Mouse (Mus musculus) midbrain, embryonic 11.5 days (tissue): ENCODE measurements at regions not wholly inside any gene's neighbourhood (a gene's known extent, or its start where the extent isn't known, plus 50 kb on each side); places are given as distances from the start of the nearest gene placed in this dataset.

Source experiments
- ATAC-seq: fragments of 200-750 bp; cut with Nextera tagmentation; 2 replicates; pipeline ENCODE4 v1.8.0; 2017; ENCODE audit warnings: moderate TSS enrichment, moderate library complexity; ENCODE audit not compliant: low FRiP score
- DNase-seq: peaks from one replicate; pipeline ENCODE4 v3.0.0; 2015; ENCODE audit warnings: low spot score; ENCODE audit errors: missing footprints
- H3K27ac ChIP-seq: fragments of 300-500 bp; sonication (generic); 2 replicates; pipeline ENCODE4 v1.5.1; 2014; ENCODE audit warnings: low read depth, low read length
- H3K27me3 ChIP-seq: fragments of 300-500 bp; sonication (generic); 2 replicates; pipeline ENCODE4 v1.6.1; 2014; ENCODE audit warnings: mild to moderate bottlenecking, low read length, moderate library complexity, mixed read lengths; ENCODE audit not compliant: control insufficient read depth, insufficient read depth
- H3K36me3 ChIP-seq: fragments of 300-500 bp; sonication (generic); 2 replicates; pipeline ENCODE4 v1.6.1; 2014; ENCODE audit warnings: mild to moderate bottlenecking, low read length, moderate library complexity, mixed read lengths; ENCODE audit not compliant: control insufficient read depth, insufficient read depth
- H3K4me1 ChIP-seq: fragments of 300-500 bp; sonication (generic); 2 replicates; pipeline ENCODE4 v1.6.1; 2014; ENCODE audit warnings: low read length; ENCODE audit not compliant: control insufficient read depth, insufficient read depth
- H3K4me2 ChIP-seq: fragments of 300-500 bp; sonication (generic); 2 replicates; pipeline ENCODE4 v1.6.1; 2014; ENCODE audit warnings: mild to moderate bottlenecking, moderate library complexity
- H3K4me3 ChIP-seq: fragments of 300-500 bp; sonication (generic); 2 replicates; pipeline ENCODE4 v1.5.1; 2014; ENCODE audit warnings: low read depth, low read length
- H3K9ac ChIP-seq: fragments of 300-500 bp; sonication (generic); 2 replicates; pipeline ENCODE4 v1.6.1; 2014; ENCODE audit warnings: low read length
- H3K9me3 ChIP-seq: fragments of 300-500 bp; sonication (generic); 2 replicates; pipeline ENCODE4 v1.6.1; 2016; ENCODE audit warnings: low read length; ENCODE audit not compliant: control insufficient read depth
- WGBS: fragments of 180-500 bp; shearing (Covaris S2); extraction: QIAGEN DNeasy Blood & Tissue Kit; methylation state at CpG from one replicate; pipeline ENCODE4 v1.1.7; 2014; 5-methylcytosine and 5-hydroxymethylcytosine counted together

- no peak for DNase-seq
- no peaks in the 10 kb centered on the region for H3K9me3 ChIP-seq
- no peaks in the 10 kb centered on the region for H3K36me3 ChIP-seq
- H3K27ac ChIP-seq: no peak overlapping the region
- H3K9ac ChIP-seq: no peak overlapping the region
- no peak for ATAC-seq
- no peak overlapping the region for H3K4me2 ChIP-seq
- H3K4me3 ChIP-seq: no peak overlapping the region
- H3K4me1 ChIP-seq: no peaks in the 10 kb centered on the region
- no peaks in the 10 kb centered on the region for H3K27me3 ChIP-seq
Observed at GRCm38 (mm10) chr12:27194001-27194400, 148.4 kb downstream of the Sox11 start.

DNA sequence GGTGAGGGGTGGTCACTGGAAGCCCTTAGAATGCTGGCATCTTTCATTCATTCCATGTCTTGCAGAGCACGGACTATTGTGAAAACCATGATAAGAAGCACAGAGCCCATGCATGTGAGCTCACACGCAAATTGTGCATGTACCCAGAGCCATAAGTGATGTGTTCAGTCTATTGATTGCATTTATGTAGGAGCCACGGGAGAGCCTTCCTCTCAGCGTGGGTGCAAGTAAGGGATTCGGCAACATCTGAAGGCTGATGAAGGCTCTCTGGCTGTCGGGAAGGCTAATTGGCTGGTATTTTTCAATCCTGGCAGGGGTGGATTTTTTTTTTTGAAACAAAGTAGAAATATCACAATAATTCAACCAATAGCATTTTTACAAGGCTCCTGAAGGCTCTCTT is 150.5 kb downstream of the Sox11 start:
- DNase-seq: no peak
- Histone ChIP-seq H3K9ac (no peak overlapping the region), H3K4me1 (no peaks in the 10 kb centered on the region), H3K4me3 (no peak overlapping the region), H3K27me3 (no peaks in the 10 kb centered on the region), H3K4me2 (no peak overlapping the region), H3K27ac (no peak overlapping the region), H3K9me3 (no peaks in the 10 kb centered on the region), H3K36me3 (no peaks in the 10 kb centered on the region)
- 92% methylated on average over 6 of the region's 6 CpGs for WGBS
- no peak for ATAC-seq

DNA sequence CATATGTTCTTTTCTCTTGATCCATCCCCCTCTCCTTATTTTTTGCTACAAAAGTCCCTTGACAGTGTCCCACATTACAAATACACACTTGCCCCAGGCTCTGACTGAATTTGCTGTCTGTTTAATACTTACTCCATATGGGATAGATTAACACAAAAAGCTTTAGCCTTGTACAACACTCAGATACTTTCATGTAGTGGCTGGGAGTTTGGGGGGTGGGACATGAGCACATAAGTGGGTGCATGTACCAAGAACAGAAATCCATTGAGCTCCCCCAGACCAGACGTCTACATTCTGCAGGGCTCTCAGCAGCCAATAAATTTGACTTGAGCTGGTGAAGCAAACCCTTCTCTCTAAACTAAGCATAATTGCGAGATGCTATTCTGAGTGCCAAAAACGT is 154.9 kb downstream of the Sox11 start:
- H3K27me3 ChIP-seq: no peaks in the 10 kb centered on the region
- no peak overlapping the region for H3K4me3 ChIP-seq
- ATAC-seq: no peak
- peak; percentile 74 for DNase-seq
- 81% methylated on average over 3 of the region's 3 CpGs for WGBS
- H3K27ac ChIP-seq: no peak overlapping the region
- peaks cover 11% of the 10 kb centered on the region for H3K4me1 ChIP-seq
- H3K36me3 ChIP-seq: no peaks in the 10 kb centered on the region
- no peak overlapping the region for H3K9ac ChIP-seq
- no peak overlapping the region for H3K4me2 ChIP-seq
- H3K9me3 ChIP-seq: no peaks in the 10 kb centered on the region

DNA sequence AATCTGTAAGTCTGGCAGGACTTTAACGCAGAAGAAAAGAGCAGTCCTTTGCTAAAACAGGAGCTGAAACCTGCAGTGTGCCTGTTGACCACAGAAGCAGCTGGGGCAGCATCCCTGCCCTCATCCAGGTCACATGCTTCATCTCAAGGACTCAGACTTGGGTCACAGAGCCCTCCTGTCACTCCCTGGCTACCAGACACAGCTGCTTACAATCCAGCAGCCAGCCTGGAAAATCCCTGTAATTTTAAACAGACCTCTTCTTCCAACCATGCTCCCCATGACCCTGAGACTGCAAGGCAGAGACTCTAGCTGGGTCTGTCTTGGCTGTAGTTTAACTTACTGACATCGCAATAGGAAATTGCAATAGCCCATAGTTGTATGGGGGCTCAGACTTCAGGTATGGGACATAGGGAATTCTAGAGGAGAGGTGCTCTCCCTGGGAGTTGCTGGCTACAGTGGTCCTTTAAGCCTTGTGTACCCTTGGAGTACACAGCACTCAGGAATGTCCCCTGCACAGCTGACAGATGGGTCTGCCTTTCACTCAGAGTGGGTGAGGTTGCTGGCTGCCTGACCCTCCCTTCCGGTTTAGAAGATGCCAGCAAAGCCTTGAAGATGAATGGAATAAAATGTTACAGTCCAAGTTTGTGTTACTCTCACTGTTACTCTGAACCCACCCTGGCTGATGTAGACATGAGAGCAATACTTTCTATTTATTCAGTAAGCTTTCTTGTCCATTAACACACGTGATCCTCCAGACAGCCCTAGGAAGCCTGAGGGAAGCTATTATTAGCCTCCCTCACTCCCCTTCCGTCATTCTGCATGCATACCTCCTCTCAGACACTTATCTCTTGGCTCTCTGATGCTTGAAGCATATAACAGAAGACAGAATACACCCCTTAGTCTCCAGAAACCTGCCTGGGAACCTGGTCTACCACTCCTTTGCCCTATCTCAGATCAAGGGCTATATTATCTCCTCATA is 159.7 kb downstream of the Sox11 start:
- no peak overlapping the region for H3K4me3 ChIP-seq
- ATAC-seq (no peak), DNase-seq (peak; percentile 82)
- H3K27me3 ChIP-seq: no peaks in the 10 kb centered on the region
- no peaks in the 10 kb centered on the region for H3K36me3 ChIP-seq
- no peak overlapping the region for H3K27ac ChIP-seq
- H3K9me3 ChIP-seq: no peaks in the 10 kb centered on the region
- WGBS: 57% methylated on average over 5 of the region's 5 CpGs
- peaks cover 15% of the 10 kb centered on the region for H3K4me1 ChIP-seq
- no peak overlapping the region for H3K9ac ChIP-seq
- H3K4me2 ChIP-seq: no peak overlapping the region

- no peak overlapping the region for H3K9ac ChIP-seq
- no peak overlapping the region for H3K27ac ChIP-seq
- ATAC-seq (no peak), DNase-seq (no peak)
- H3K9me3 ChIP-seq: no peaks in the 10 kb centered on the region
- H3K4me2 ChIP-seq: no peak overlapping the region
- WGBS: 90% methylated on average over 4 of the region's 4 CpGs
- H3K27me3 ChIP-seq: no peaks in the 10 kb centered on the region
- H3K36me3 ChIP-seq: no peaks in the 10 kb centered on the region
- no peaks in the 10 kb centered on the region for H3K4me1 ChIP-seq
- no peak overlapping the region for H3K4me3 ChIP-seq
Observed at GRCm38 (mm10) chr12:27173561-27173960, 168.8 kb downstream of the Sox11 start.

GRCm38 (mm10) chr12:27173151-27173550 is 169.2 kb downstream of the Sox11 start:
- H3K36me3 ChIP-seq: no peaks in the 10 kb centered on the region
- 84% methylated on average over 4 of the region's 4 CpGs for WGBS
- no peak overlapping the region for H3K4me2 ChIP-seq
- no peaks in the 10 kb centered on the region for H3K9me3 ChIP-seq
- H3K27me3 ChIP-seq: no peaks in the 10 kb centered on the region
- no peak overlapping the region for H3K27ac ChIP-seq
- no peak overlapping the region for H3K4me3 ChIP-seq
- DNase-seq (no peak), ATAC-seq (no peak)
- no peaks in the 10 kb centered on the region for H3K4me1 ChIP-seq
- no peak overlapping the region for H3K9ac ChIP-seq

GRCm38 (mm10) chr12:27171595-27171994 is 170.8 kb downstream of the Sox11 start:
- Histone ChIP-seq H3K4me1 (no peaks in the 10 kb centered on the region), H3K36me3 (no peaks in the 10 kb centered on the region), H3K27ac (no peak overlapping the region), H3K9me3 (no peaks in the 10 kb centered on the region), H3K4me2 (no peak overlapping the region), H3K4me3 (no peak overlapping the region), H3K27me3 (no peaks in the 10 kb centered on the region), H3K9ac (no peak overlapping the region)
- no peak for DNase-seq
- no peak for ATAC-seq

GRCm38 (mm10) chr12:27164920-27165504 is 177.4 kb downstream of the Sox11 start:
- Histone ChIP-seq H3K9ac (no peak overlapping the region), H3K4me1 (peaks cover 3% of the 10 kb centered on the region; the same call in 1 of the 2 replicates), H3K27me3 (no peaks in the 10 kb centered on the region), H3K4me3 (no peak overlapping the region), H3K9me3 (no peaks in the 10 kb centered on the region), H3K36me3 (no peaks in the 10 kb centered on the region), H3K27ac (no peak overlapping the region), H3K4me2 (no peak overlapping the region)
- no peak for DNase-seq
- 89% methylated on average over 4 of the region's 4 CpGs for WGBS
- no peak for ATAC-seq

DNA sequence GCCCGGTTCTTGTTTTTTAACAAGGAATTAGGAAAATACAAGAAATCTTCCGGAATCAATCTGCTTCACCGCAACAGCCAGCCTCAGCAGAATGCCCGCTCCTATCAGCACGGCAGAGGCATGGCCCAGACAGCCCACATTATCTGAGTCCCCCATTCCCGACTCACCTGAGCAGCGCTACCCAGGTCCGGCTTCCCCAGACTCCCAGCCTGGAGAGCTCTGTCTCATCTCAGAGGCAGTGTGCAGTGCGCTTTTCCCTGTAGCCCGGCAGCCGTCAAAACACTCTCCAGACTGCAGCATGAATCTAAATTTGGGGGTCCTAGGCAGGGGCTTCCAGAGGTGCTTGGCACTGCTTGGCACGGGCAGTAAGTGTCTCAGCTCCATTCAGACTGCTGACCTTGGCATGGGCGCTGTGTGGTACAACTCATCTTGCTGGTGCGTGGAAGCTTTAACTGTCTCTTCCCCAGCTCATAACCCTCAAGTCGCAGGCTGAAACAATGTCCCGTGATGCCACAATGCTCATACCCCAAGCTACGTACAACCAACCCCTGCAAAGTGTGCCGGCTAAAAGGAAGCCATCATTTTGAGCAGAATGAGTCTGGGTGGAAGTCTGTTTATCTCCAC is 182.2 kb downstream of the Sox11 start:
- DNase-seq (no peak), ATAC-seq (no peak)
- Histone ChIP-seq H3K36me3 (no peaks in the 10 kb centered on the region), H3K9me3 (no peaks in the 10 kb centered on the region), H3K4me3 (no peak overlapping the region), H3K4me1 (peaks cover 6% of the 10 kb centered on the region), H3K27ac (no peak overlapping the region), H3K27me3 (no peaks in the 10 kb centered on the region), H3K4me2 (no peak overlapping the region), H3K9ac (no peak overlapping the region)
- 85% methylated on average over 18 of the region's 18 CpGs for WGBS
